Mouse (Mus musculus) liver, embryonic 15.5 days (tissue): ENCODE measurements at regions not wholly inside any gene's neighbourhood (a gene's known extent, or its start where the extent isn't known, plus 50 kb on each side); places are given as distances from the start of the nearest gene placed in this dataset.
"Not testable (repeated sequence)": the region's sequence is repeated elsewhere in the genome, so short reads cannot be mapped to it uniquely, and the experiment has no call there.

Source experiments
- ATAC-seq: fragments of 200-750 bp; cut with Nextera tagmentation; 2 replicates; pipeline ENCODE4 v1.8.0; 2017; ENCODE audit warnings: moderate number of reproducible peaks, mild to moderate bottlenecking, moderate library complexity; ENCODE audit not compliant: insufficient read depth
- H3K27ac ChIP-seq: fragments of 300-500 bp; sonication (generic); replicated peaks from 2 replicates; pipeline ENCODE4 v1.5.1; 2015; ENCODE audit warnings: mild to moderate bottlenecking, inconsistent platforms
- H3K27me3 ChIP-seq: fragments of 300-500 bp; sonication (generic); 2 replicates; pipeline ENCODE4 v1.6.1; 2015; ENCODE audit warnings: mild to moderate bottlenecking, inconsistent platforms
- H3K36me3 ChIP-seq: fragments of 300-500 bp; sonication (generic); replicated peaks from 2 replicates; pipeline ENCODE4 v1.6.1; 2015; ENCODE audit warnings: moderate library complexity, mild to moderate bottlenecking, inconsistent platforms
- H3K4me1 ChIP-seq: fragments of 300-500 bp; sonication (generic); replicated peaks from 2 replicates; pipeline ENCODE4 v1.6.1; 2015; ENCODE audit warnings: inconsistent platforms
- H3K4me2 ChIP-seq: fragments of 300-500 bp; sonication (generic); 2 replicates; pipeline ENCODE4 v1.6.1; 2015; ENCODE audit warnings: moderate library complexity, mild to moderate bottlenecking, inconsistent platforms
- H3K4me3 ChIP-seq: fragments of 300-500 bp; sonication (generic); replicated peaks from 2 replicates; pipeline ENCODE4 v1.5.1; 2015; ENCODE audit warnings: mild to moderate bottlenecking, inconsistent platforms
- H3K9ac ChIP-seq: fragments of 300-500 bp; sonication (generic); 2 replicates; pipeline ENCODE4 v1.6.1; 2015; ENCODE audit warnings: moderate library complexity, mild to moderate bottlenecking, inconsistent platforms
- H3K9me3 ChIP-seq: fragments of 300-500 bp; sonication (generic); replicated peaks from 2 replicates; pipeline ENCODE4 v1.6.1; 2016; ENCODE audit warnings: inconsistent platforms
- WGBS: fragments of 180-500 bp; shearing (Covaris S2); methylation state at CpG from one replicate; pipeline ENCODE4 v1.1.7; 2015; ENCODE audit warnings: mixed read lengths; ENCODE audit not compliant: insufficient replicate concordance; 5-methylcytosine and 5-hydroxymethylcytosine counted together

DNA sequence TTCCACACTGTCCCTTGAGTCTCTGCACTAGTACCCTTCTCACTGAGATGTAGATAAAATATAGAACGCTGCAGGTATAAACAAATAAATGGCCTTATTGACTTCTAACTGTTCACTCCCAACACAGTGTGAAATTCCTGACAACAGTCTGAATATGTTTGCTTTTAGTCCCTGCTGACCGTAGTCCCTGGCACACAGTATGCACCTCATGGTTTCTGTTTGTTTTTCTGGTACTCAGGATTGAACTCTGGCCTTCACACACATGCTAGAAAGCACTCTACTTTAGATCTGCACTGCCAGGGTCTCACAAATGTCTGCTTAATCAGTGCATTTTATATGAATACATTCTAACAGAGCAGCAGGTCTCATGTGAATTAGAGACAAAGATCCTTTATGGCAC, 95.8 kb downstream of the Rps12 start:
- ATAC-seq, result no peak; the same call in 1 of the 2 replicates
- Histone ChIP-seq H3K36me3 (no peaks in the 10 kb centered on the region), H3K27ac (no peak overlapping the region), H3K4me2 (no peak overlapping the region), H3K9ac (no peak overlapping the region), H3K9me3 (no peaks in the 10 kb centered on the region), H3K4me3 (no peak overlapping the region), H3K27me3 (no peaks in the 10 kb centered on the region), H3K4me1 (no peaks in the 10 kb centered on the region)
- WGBS, result 51% methylated on average over 2 of the region's 2 CpGs

DNA sequence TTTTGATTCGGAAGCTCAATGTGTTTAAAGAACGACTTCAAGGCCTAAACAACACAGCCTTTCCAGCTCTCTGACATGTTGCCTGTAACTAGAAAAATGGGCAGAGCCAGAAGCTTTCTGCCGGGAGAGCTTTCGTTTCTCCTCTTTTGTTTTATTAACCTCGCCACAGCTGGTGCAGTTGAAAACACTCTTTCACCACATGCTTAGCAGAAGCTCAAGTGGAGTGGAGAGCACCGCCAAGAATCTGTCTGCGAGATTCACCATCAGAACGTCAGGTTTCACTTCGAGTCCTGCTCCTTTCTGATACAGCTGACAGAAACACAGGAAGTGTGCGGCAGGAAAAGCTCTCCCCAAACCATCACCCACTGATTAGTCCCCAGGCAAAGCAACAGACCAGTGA, 100.1 kb downstream of the Rps12 start:
- Histone ChIP-seq H3K9me3 (no peaks in the 10 kb centered on the region), H3K4me2 (no peak overlapping the region), H3K27ac (no peak overlapping the region), H3K36me3 (no peaks in the 10 kb centered on the region), H3K9ac (no peak overlapping the region), H3K4me3 (no peak overlapping the region), H3K4me1 (no peaks in the 10 kb centered on the region), H3K27me3 (no peaks in the 10 kb centered on the region)
- WGBS, result 59% methylated on average over 10 of the region's 10 CpGs
- ATAC-seq, result no peak

- H3K4me2 ChIP-seq, result no peak overlapping the region
- H3K4me1 ChIP-seq, result no peaks in the 10 kb centered on the region
- H3K27ac ChIP-seq, result no peak overlapping the region
- H3K36me3 ChIP-seq, result no peaks in the 10 kb centered on the region
- H3K9me3 ChIP-seq, result no peaks in the 10 kb centered on the region
- H3K9ac ChIP-seq, result no peak overlapping the region
- H3K4me3 ChIP-seq, result no peak overlapping the region
- no peak for ATAC-seq
- WGBS, result 54% methylated on average over 4 of the region's 4 CpGs
- H3K27me3 ChIP-seq, result no peaks in the 10 kb centered on the region
Measured at GRCm38 (mm10) chr10:23683078-23683477, 104.0 kb downstream of the Rps12 start.

DNA sequence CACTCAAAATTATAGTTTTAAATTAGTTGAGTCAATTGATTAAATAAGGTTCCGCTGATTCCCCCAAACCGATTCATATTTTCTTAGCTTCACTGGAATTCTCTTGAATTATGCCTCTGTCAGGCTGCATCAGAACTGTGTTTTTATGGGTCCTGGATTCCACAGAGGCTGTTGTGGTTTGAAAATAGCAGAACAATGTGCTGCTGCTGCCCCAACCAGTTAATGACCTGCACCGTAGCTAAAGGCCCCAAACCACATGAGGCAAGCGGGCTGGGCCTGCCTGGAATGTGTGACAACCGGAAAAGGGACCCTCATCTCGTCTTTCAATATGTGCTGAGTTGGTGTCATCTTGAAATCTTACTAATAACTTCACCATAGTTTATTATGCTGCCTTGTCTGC, 111.2 kb downstream of the Rps12 start:
- Histone ChIP-seq H3K36me3 (no peaks in the 10 kb centered on the region), H3K4me1 (no peaks in the 10 kb centered on the region), H3K27me3 (no peaks in the 10 kb centered on the region), H3K9me3 (no peaks in the 10 kb centered on the region), H3K27ac (no peak overlapping the region), H3K4me3 (no peak overlapping the region), H3K9ac (no peak overlapping the region), H3K4me2 (no peak overlapping the region)
- ATAC-seq, result no peak
- WGBS, result 38% methylated on average over 6 of the region's 6 CpGs

DNA sequence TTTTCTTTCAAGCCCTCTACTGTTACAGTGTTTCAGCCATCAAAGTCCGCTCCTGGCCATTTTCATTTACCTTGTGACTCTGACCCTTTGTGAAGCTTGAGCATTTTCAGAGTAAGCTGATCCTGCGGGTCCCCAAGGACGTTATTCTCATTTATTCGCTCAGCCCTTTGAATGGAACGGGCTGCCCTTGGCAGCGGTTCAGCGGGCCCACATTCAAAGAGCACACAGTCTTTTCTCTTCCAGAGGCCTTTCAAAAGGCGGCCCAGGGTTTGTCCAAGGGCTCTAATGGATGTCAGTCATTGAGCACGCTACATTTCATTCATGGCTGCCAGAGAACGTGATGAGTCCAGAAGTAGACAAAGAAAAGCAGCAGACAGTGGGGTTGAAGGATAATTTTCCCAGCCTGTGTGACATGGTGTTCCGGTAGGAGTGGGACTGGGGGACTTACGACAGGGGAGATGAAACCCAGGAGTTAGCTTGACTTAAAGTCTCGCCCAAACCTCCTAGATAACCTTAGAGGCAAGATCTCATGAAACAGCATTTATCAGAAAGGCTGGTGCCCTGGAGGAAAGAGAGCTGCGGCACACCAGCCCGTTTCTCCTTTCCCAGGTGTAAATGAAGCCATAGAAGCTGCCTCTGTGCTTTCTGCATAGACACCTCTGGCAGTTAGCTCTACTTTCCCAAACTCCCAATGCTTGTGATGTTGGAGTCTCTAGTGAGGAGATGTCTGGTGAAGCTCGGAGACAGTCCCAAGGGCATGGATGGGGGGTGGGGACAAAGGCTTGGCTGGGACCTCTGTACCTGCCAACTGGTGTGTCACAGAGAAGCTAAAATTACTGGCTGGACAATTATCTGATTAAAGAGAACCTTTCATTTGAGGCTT, 112.2 kb downstream of the Rps12 start:
- no peak overlapping the region for H3K4me2 ChIP-seq
- no peaks in the 10 kb centered on the region for H3K4me1 ChIP-seq
- H3K36me3 ChIP-seq, result no peaks in the 10 kb centered on the region
- H3K27me3 ChIP-seq, result no peaks in the 10 kb centered on the region
- no peaks in the 10 kb centered on the region for H3K9me3 ChIP-seq
- H3K27ac ChIP-seq, result no peak overlapping the region
- ATAC-seq, result no peak
- H3K4me3 ChIP-seq, result no peak overlapping the region
- no peak overlapping the region for H3K9ac ChIP-seq
- 65% methylated on average over 16 of the region's 16 CpGs for WGBS

- Histone ChIP-seq H3K9me3 (no peaks in the 10 kb centered on the region), H3K27me3 (no peaks in the 10 kb centered on the region), H3K4me2 (no peak overlapping the region), H3K36me3 (no peaks in the 10 kb centered on the region), H3K4me3 (no peak overlapping the region), H3K9ac (no peak overlapping the region), H3K4me1 (no peaks in the 10 kb centered on the region), H3K27ac (no peak overlapping the region)
- 58% methylated on average over 4 of the region's 4 CpGs for WGBS
- ATAC-seq, result no peak
Measured at GRCm38 (mm10) chr10:23672296-23672695, 114.8 kb downstream of the Rps12 start.

- no peak for ATAC-seq
- H3K9ac ChIP-seq, result no peak overlapping the region
- WGBS, result 26% methylated on average over 8 of the region's 8 CpGs
- H3K36me3 ChIP-seq, result no peaks in the 10 kb centered on the region
- H3K4me2 ChIP-seq, result no peak overlapping the region
- H3K4me3 ChIP-seq, result no peak overlapping the region
- H3K27me3 ChIP-seq, result no peaks in the 10 kb centered on the region
- no peaks in the 10 kb centered on the region for H3K9me3 ChIP-seq
- no peak overlapping the region for H3K27ac ChIP-seq
- no peaks in the 10 kb centered on the region for H3K4me1 ChIP-seq
Measured at GRCm38 (mm10) chr10:23671494-23671893, 115.6 kb downstream of the Rps12 start.

- not testable (repeated sequence) for H3K4me1 ChIP-seq, H3K4me2 ChIP-seq, H3K36me3 ChIP-seq, H3K9me3 ChIP-seq, H3K27me3 ChIP-seq, ATAC-seq, H3K27ac ChIP-seq, H3K9ac ChIP-seq, H3K4me3 ChIP-seq
- 69% methylated on average over 8 of the region's 8 CpGs for WGBS
Measured at GRCm38 (mm10) chr10:23665916-23666315, 121.2 kb downstream of the Rps12 start.

GRCm38 (mm10) chr10:23626201-23626600, 160.9 kb downstream of the Rps12 start:
- Histone ChIP-seq H3K9ac (no peak overlapping the region), H3K4me1 (no peaks in the 10 kb centered on the region), H3K36me3 (no peaks in the 10 kb centered on the region), H3K4me3 (no peak overlapping the region), H3K4me2 (no peak overlapping the region), H3K9me3 (no peaks in the 10 kb centered on the region), H3K27me3 (no peaks in the 10 kb centered on the region), H3K27ac (no peak overlapping the region)
- 69% methylated on average over 4 of the region's 4 CpGs for WGBS
- ATAC-seq, result no peak

GRCm38 (mm10) chr10:23612030-23612429, 175.0 kb downstream of the Rps12 start:
- no peak overlapping the region for H3K27ac ChIP-seq
- H3K9ac ChIP-seq, result no peak overlapping the region
- no peak overlapping the region for H3K4me2 ChIP-seq
- H3K27me3 ChIP-seq, result no peaks in the 10 kb centered on the region
- no peak overlapping the region for H3K4me3 ChIP-seq
- H3K36me3 ChIP-seq, result no peaks in the 10 kb centered on the region
- no peaks in the 10 kb centered on the region; the same call in 1 of the 2 replicates for H3K9me3 ChIP-seq
- H3K4me1 ChIP-seq, result no peaks in the 10 kb centered on the region
- no peak for ATAC-seq
- 63% methylated on average over 2 of the region's 2 CpGs for WGBS

- Histone ChIP-seq H3K27ac (no peak overlapping the region), H3K9ac (no peak overlapping the region), H3K4me3 (no peak overlapping the region), H3K4me1 (no peaks in the 10 kb centered on the region), H3K4me2 (no peak overlapping the region), H3K36me3 (no peaks in the 10 kb centered on the region), H3K27me3 (no peaks in the 10 kb centered on the region), H3K9me3 (no peaks in the 10 kb centered on the region; the same call in 1 of the 2 replicates)
- ATAC-seq, result no peak
- WGBS, result 32% methylated on average over 9 of the region's 9 CpGs
Measured at GRCm38 (mm10) chr10:23611183-23611582, 175.9 kb downstream of the Rps12 start.

DNA sequence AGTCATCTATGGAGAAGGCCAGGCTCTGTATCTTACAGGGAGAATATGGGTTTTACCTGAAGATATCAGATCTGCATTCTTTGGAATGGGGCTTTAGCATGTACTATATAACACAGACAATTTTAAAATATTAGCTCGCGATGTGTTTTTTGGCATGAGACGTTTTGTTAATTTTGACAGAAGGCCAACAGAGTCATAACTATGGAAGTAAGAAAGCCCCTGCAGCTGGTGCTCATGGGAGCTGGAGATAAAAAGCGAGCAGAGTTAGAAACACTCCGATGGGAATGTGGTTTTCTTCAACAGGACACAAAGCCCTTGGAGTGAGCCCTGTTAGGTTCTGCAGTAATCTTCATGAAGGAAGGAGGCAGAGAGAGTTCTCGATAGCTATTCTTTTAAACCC, 176.6 kb downstream of the Rps12 start:
- Histone ChIP-seq H3K27me3 (no peaks in the 10 kb centered on the region), H3K9ac (no peak overlapping the region), H3K4me2 (no peak overlapping the region), H3K36me3 (no peaks in the 10 kb centered on the region), H3K9me3 (no peaks in the 10 kb centered on the region; the same call in 1 of the 2 replicates), H3K27ac (no peak overlapping the region), H3K4me1 (no peaks in the 10 kb centered on the region), H3K4me3 (no peak overlapping the region)
- ATAC-seq, result no peak
- 73% methylated on average over 6 of the region's 6 CpGs for WGBS
